Mouse (Mus musculus) hindlimb bud, embryonic 11.5 days (tissue): ENCODE measurements around the gene Lipm.

Experiments
- DNase-seq: peaks from one replicate; pipeline ENCODE4 v3.0.0-alpha.2; 2012; ENCODE audit warnings: low read depth, low spot score; ENCODE audit errors: extremely low spot score

Lipm gene

DNA sequence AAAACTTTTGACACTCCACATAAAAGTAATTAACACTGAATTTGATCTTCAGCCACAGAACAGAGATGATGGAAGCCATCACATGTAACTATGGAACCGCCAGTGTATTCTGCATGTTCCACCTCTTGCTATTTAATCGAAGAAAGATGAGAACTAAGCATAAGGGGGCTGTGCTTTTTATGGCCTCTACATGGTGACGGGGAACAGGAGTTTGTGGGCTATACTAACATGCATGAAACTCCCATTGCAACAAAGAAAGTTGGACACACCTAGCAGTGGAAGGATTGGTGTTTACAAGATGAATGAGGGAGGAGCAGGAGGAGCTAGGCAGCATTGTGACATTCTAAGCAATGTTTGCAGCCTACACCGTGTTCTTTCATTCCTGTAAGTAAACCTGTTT, at the start of gene Lipm:
Lipm (plus strand) TSS at position 301 of the 400 bp plus-strand sequence.
- DNase-seq: no peak

- DNase-seq: no peak
These were observed 49.2 kb upstream of the Lipm start for GRCm38 (mm10) chr19:34051502-34051901.

DNA sequence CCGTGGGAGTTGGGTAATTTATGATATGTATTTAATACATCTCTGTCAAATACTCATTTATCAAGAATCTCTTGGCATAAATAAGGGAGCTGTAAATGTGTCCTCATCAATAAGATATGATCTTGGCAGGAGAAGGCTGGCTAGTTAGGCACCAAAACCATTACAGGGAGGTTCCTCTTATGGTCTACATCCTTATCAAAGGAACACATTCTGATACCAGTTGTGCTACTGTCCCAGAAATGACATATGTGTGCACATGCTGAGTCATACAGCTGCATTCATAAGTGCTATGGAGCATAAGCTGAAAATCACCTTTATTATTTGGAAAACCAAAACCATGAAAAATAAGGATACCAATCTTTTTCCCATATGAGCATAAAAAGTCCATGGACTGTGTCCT, 37.2 kb upstream of the Lipm start:
- DNase-seq: no peak

DNA sequence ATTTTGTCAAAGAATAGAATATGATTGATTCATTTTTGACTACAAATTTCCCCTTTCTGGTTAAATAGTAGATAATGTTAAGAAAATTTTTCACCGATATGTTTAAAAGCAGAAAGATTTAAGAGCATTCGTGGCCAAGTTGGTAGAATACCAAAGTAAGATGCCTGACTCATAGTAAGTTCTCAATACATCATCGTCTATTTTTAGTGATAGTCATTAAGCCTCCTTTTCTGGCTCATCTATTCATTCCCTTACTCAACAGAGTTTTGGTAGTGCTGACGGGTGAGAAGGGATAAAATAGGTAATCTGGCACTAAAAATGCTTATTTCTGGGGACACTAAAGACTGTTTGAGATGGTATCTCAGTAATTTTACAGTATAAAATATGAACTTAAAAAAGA, 36.7 kb upstream of the Lipm start:
- no peak for DNase-seq

GRCm38 (mm10) chr19:34066779-34067472, 33.8 kb upstream of the Lipm start, which contains the start of gene Lipn:
Gene Lipn, plus strand, starts transcription at chr19:34067358.
- no peak for DNase-seq

- no peak for DNase-seq
These were observed 26.5 kb upstream of the Lipm start for GRCm38 (mm10) chr19:34074239-34074638.

GRCm38 (mm10) chr19:34078130-34078529, 22.6 kb upstream of the Lipm start:
- DNase-seq: no peak

DNA sequence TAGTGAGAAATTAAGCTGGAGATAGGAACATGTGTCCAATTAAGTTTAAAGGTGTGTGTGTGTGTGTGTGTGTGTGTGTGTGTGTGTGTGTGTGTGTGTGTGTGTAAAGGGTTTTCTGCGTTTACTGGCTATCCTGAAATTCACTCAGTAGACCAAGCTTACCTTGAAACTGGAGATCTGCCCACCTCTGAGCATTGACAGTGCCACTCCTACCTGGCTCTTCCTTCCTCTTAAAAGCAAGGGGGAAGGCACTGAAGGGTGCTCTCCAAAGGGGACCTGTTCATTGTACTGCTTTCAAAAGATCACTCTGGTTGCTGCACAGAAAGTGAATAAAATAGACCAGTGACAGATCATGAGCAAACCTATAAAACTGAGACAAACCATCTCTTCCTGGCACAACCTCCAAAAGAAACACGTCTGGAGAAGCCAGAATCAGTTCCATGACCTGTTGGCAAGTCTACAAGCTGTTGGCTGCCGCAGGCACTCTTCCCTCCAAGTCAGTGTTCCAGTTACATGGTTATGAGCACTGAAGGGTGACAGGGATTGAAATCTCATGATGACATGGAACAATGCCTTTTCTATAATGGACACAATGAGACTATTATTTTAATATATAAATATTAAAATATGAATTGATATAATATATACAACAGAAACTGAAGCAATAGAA, 11.6 kb upstream of the Lipm start:
- no peak for DNase-seq

- no peak for DNase-seq
These were observed 5.4 kb upstream of the Lipm start for GRCm38 (mm10) chr19:34095381-34095780.

- DNase-seq: no peak
These were observed 4.5 kb upstream of the Lipm start for GRCm38 (mm10) chr19:34096228-34096627.

GRCm38 (mm10) chr19:34101888-34102287, 1.2 kb downstream of the Lipm start:
- DNase-seq: no peak

DNA sequence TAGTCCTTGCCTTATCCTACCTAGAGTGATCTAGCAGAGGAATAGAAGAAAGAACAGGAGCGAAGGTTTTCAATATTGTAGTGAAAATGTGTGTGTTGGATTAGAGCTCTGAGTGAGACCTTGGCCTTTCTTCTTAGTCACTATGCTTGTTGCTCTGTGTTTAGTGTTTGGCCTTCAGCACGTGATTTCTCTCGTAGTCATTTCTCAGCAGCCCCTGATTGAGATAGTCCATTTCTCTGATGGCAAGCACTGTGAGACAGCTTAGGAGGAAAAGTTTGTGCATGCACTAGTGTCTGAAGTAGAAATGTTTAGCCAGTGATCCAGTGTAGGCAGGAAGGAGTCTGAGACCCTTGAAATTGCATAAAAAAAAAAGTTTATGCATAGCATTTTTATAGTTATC, 4.1 kb downstream of the Lipm start:
- DNase-seq: no peak

DNA sequence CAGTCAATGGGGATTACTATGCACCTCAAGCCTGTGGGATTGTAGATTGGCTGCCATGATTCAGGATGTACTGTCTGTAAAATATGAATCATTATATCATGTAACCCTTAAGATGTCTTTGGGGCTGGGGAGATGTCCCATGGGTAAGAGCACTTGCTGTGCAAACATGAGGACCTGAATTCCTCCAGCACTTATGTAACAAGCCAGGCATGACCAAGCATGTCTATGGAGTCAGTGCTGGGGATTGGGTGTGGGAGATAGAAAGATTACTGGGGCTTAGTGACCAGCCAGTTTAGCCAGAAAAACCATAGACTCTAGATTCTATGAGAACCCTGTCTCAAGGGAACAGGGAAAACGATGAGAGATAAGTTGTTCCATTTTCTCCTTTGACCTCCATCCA, 18.4 kb downstream of the Lipm start:
- no peak for DNase-seq

DNA sequence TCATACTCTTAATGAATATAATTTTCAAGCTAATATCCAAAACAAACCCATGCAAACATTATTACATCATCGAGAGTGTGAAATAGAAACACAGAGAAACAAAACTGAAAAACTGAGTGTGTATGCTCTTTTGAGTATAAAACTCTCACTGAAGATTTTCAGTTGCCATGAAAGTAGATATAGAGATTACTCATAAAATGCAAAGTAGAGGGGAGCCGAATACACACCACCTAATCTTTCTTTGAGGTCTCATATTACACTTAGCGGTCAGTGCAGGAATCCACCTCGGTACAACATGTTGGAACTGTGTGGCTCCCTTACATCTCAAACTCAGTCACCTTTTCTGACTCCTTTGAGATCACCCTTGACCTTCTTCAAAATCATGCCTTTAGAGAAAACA, 18.9 kb downstream of the Lipm start:
- no peak for DNase-seq

DNA sequence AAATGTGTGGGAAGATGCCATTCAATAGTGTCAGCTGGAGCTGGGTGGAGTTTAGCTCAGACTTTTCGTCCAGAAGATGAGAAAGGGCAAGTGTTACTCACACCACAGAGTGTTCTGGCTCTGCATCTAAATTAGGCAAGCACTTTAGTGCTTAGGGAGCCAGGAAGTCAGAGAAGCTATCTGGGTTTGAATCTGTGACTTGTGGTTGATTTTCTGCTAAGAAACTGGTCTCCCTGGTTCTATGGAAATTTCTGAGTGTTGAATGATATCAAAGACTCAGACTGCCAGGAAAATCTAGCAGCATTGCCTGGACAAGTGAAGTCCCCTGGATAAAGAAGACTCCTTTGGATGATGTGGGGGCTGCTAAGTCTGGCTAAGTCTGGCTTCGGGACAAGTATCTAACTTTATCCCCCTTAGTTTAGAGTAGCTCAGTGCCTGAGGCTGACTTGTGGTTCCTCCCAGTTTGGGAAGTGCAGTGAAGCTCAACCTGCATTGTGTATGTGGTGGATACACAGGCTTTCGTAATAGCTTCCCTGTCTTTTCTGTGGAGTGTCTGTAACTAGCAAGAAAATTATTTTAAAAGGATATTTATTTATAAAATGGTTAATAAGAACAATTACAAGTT, 19.5 kb downstream of the Lipm start:
- no peak for DNase-seq

DNA sequence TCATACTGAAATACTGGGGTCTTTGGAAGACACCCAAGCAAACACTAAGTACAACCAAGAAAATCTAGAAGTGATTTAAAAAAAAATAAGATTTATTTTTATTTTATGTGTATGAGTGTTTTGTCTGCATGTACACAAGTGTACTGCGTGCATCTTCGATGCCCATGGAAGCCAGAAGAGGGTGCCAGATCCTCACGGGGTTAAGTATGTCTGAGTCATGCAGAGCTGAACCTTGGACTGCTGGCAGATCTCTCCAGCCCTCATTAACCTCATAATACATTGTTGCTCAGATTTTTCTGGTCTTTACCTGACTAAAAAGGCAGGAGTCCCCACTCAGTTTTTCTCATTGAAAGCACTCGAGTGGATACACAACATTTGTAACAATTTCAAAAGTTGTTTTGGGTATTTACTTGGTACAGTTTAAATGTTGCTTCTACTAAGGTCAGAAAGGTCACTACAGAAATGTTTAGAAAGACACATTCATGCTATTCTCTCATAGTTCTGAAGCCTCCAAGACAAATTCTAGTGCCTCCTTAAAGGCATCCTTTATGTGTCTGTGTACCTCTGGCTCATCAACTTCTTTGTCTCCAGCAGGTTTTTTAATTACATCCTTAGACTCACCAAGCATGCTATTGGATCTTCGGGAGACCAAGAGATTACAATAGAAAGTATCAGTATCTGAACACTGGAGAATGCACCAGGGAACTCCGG, 38.1 kb downstream of the Lipm start:
- DNase-seq: no peak

DNA sequence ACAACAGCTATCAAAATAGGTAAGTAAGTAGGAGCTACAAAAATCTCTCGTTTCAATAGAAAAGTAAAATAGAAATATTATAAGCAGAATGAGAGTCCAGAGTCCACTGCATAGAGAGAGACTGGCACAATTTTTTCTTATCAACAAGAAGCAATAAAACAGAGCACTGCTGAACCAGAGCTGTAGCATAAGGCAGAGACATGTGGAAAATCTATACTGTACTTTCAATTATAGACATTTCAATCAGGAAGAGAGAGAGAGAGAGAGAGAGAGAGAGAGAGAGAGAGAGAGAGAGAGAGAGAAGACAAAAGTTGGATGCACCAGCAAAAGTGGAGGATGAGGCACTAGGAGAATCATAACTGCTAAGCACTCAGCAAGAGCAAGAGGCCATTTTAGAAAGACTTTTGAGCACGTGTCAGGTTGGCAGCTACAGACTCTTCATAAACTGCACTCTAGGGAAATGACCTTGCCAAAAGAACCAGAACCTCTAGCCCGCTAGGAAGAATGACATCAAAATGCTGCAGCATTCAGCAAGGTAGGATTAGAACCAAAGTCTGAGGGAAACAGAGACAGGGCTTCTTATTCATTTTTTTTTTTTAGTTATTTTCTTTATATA, 38.8 kb downstream of the Lipm start:
- no peak for DNase-seq

- no peak for DNase-seq
These were observed 47.7 kb downstream of the Lipm start for GRCm38 (mm10) chr19:34148421-34148820.

GRCm38 (mm10) chr19:34151909-34152308, 51.2 kb downstream of the Lipm start:
- DNase-seq: no peak

- no peak for DNase-seq
These were observed 52.8 kb downstream of the Lipm start for GRCm38 (mm10) chr19:34153263-34154144.
